Mouse (Mus musculus): ENCODE data around the gene Uhrf1.

DNA sequence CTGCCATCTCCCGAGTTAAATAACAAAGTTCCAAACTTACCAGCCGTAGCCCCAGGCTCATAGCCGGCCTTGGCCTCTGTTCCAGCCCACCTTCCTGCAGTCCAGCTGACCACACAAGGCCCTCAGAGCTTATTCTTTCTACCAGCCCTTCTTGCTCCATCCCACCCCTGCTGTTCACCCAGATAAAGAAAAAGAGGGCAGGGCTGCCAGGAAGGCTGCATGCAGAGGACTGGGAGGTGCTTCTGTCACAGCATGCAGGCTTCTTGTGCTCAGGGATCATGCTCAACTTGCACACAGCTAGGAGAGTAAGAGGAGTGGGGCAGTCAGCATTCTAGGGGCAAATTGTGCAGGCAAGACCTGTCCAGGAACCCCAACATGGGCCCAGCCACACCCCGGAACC, 45.0 kb downstream of the Uhrf1 start:
- TF ChIP-seq MYC (IDR thresholded peaks at IDR 0.05; ENCODE audit: low read depth, low read length) (no peak), POLR2A (IDR thresholded peaks at IDR 0.05; ENCODE audit: control insufficient read depth in 1 of 2, insufficient read depth in 1 of 2, low read depth in 1 of 2, low read length in 2 of 2, poor library complexity in 1 of 2) (no peak), EP300 (IDR thresholded peaks at IDR 0.05; ENCODE audit: low read depth in 1 of 2, low read length in 2 of 2) (no peak), SIN3A (IDR thresholded peaks at IDR 0.05; ENCODE audit: low read length) (no peak), CTCF (IDR thresholded peaks at IDR 0.05 in 2 of 3, conservative IDR thresholded peaks at IDR 0.05 in 1 of 3; ENCODE audit: control insufficient read depth in 1 of 3, insufficient read depth in 1 of 3, low read depth in 2 of 3, low read length in 3 of 3, poor library complexity in 1 of 3, severe bottlenecking in 1 of 3) (no peak), UBTF (IDR thresholded peaks at IDR 0.05; ENCODE audit: borderline replicate concordance, insufficient read depth, low read depth, low read length) (no peak)
